Mouse (Mus musculus) hindbrain, embryonic 12.5 days (tissue): Measurements from ENCODE around the gene AC124108.1. TPM values are rescaled to one million over a fixed set of nuclear protein-coding genes. Genes with fewer than 3 reads are reported as not detected.
A peak's percentile ranks its signal among the peaks of the same experiment; 100 is the strongest.

Experiments
- ATAC-seq: fragments of 200-750 bp; cut with Nextera tagmentation; 2 replicates; pipeline ENCODE4 v1.8.0; 2017; ENCODE audit warnings: moderate TSS enrichment; ENCODE audit not compliant: low FRiP score
- H3K27ac ChIP-seq: fragments of 300-500 bp; sonication (generic); 2 replicates; pipeline ENCODE4 v1.5.1; 2016; ENCODE audit warnings: mild to moderate bottlenecking
- H3K27me3 ChIP-seq: fragments of 300-500 bp; sonication (generic); 2 replicates; pipeline ENCODE4 v1.6.1; 2016; ENCODE audit warnings: mild to moderate bottlenecking
- H3K36me3 ChIP-seq: fragments of 300-500 bp; sonication (generic); 2 replicates; pipeline ENCODE4 v1.6.1; 2016; ENCODE audit warnings: mild to moderate bottlenecking
- H3K4me1 ChIP-seq: fragments of 300-500 bp; sonication (generic); 2 replicates; pipeline ENCODE4 v1.6.1; 2016
- H3K4me2 ChIP-seq: fragments of 300-500 bp; sonication (generic); replicated peaks from 2 replicates; pipeline ENCODE4 v1.6.1; 2016; ENCODE audit warnings: mild to moderate bottlenecking
- H3K4me3 ChIP-seq: fragments of 300-500 bp; sonication (generic); 2 replicates; pipeline ENCODE4 v1.5.1; 2016; ENCODE audit warnings: mild to moderate bottlenecking
- H3K9ac ChIP-seq: fragments of 300-500 bp; sonication (generic); 2 replicates; pipeline ENCODE4 v1.6.1; 2016; ENCODE audit warnings: mild to moderate bottlenecking, moderate library complexity
- H3K9me3 ChIP-seq: fragments of 300-500 bp; sonication (generic); replicated peaks from 2 replicates; pipeline ENCODE4 v1.6.1; 2016; ENCODE audit warnings: mild to moderate bottlenecking
- WGBS: fragments of 180-500 bp; shearing (Covaris S2); methylation state at CpG from one replicate; pipeline ENCODE4 v1.1.7; 2016; 5-methylcytosine and 5-hydroxymethylcytosine counted together
- microRNA counts: library from miRNA; unstranded; fragments of <30 nt; microRNA quantifications from one replicate; lab custom pipeline; 2017
- microRNA-seq: library from miRNA; unstranded; fragments of <30 nt; microRNA quantifications from one replicate; pipeline ENCODE4, GENCODE M21; 2017
- polyA plus RNA-seq: library from polyadenylated mRNA; unstranded; fragments of >200 nt; fragmentation: Nextera tagmentation; extraction: Ambion mirVana; gene quantifications from 2 replicates; pipeline ENCODE4 v1.2.1, GENCODE M21; 2016

AC124108.1 gene
- polyA plus RNA-seq, 1 experiment from 2014 or later = 4.1 TPM

DNA sequence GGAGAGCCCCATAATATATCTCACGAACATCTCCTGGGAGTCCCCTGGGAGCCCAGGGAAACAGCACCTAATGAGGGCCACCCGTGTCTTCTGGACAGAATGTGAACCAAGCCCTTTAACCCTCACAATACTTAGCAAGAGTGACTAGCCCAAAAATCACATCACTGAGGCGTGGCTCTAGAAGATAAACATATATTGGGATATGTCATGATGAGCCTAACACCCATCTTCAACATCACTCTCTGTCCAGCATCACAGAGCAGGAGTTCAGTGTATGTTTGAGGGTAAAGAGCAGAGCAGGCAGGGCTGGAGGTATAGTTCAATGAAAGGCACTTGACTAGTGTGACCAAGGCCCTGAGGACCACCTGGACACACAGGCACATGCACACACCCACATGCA is 38.4 kb downstream of the AC124108.1 start, which contains the start of gene Gm10188:
Gm10188 (minus strand) TSS at position 101 of the 400 bp plus-strand sequence.
- no peak within 1 kb of the TSS for H3K9ac ChIP-seq
- 0 out of 2 replicates have a peak, but pooled peaks cover 6% of the 10 kb centered on the region for H3K4me1 ChIP-seq
- no peak within 1 kb of the TSS for H3K4me3 ChIP-seq
- no peaks in the 10 kb centered on the region for H3K36me3 ChIP-seq
- ATAC-seq = no peak
- no peak within 1 kb of the TSS for H3K27ac ChIP-seq
- 87% methylated on average over 3 of the region's 3 CpGs for WGBS
- H3K9me3 ChIP-seq = no peaks in the 10 kb centered on the region
- peaks cover 10% of the 10 kb centered on the region; the same call in 1 of the 2 replicates for H3K27me3 ChIP-seq
- no peak within 1 kb of the TSS for H3K4me2 ChIP-seq

DNA sequence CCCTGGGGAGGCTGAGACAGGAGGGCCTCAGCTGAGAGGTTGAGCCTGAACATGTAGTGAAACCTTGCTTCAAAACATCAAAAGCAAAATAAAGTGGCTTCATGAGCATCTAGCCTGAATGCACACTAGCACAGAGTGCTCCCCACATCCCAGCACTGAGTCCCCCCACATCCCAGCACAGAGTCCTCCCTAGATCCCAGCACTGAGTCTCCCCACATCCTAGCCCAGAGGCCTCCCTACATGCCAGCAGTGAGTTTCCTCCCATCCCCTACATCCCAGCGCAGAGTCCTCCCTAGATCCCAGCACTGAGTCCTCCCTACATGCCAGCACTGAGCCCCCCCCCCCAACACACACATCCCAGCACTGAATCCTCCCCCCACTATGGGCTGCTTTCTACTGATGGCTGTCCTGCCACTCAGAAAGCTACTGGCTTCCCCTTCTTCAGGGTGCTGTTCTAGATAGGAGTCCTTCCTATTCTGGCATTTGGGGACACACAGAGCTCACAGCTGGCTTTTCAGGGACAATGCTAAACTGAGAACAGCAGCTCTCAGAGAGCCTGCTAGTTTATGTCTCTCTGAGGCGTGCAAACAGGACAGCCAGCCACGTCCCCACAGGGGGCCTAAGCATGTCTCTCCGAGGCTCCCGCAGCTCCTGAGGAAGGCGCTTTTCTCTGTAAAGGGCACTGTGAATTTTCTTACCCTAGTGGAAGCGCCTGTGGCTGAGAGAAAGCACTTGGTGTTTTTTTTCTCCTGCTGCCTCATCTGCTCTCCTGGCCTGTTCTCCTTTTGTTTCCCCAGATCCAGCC is 40.4 kb downstream of the AC124108.1 start:
- H3K36me3 ChIP-seq = no peaks in the 10 kb centered on the region
- ATAC-seq = no peak; the same call in 1 of the 2 replicates
- H3K4me1 ChIP-seq = 0 out of 2 replicates have a peak, but pooled peaks cover 6% of the 10 kb centered on the region
- H3K9me3 ChIP-seq = no peaks in the 10 kb centered on the region
- H3K27ac ChIP-seq = peak overlapping the region; percentile 1; the same call in 1 of the 2 replicates
- no peak overlapping the region for H3K4me3 ChIP-seq
- WGBS = 30% methylated on average over 7 of the region's 7 CpGs
- H3K9ac ChIP-seq = 0 out of 2 replicates have a peak overlapping the region, but pooled peaks have one; percentile 27
- no peak overlapping the region for H3K4me2 ChIP-seq
- H3K27me3 ChIP-seq = peaks cover 15% of the 10 kb centered on the region; the same call in 1 of the 2 replicates

DNA sequence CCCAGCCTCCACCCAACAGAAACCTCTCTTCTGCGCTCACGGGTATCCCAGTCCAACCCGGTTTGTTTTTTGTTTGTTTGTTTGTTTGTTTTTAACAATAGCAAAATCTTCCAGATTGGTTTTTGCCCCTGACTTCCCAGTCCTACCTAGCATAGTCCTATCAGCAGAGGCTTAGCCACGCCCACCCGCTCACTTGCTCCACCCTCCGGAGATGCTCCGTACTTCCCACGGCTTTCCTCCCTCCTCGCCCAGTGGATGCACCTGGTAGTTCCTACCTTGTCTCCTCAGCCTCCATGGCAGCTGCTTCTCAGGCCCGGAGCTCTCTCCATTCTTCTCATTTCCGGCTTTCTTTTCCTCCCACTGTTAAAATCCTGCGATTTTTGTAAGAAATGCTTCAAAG is 42.3 kb downstream of the AC124108.1 start:
- Histone ChIP-seq H3K9me3 (no peaks in the 10 kb centered on the region), H3K9ac (no peak overlapping the region), H3K4me2 (no peak overlapping the region), H3K4me3 (no peak overlapping the region), H3K27ac (no peak overlapping the region), H3K4me1 (0 out of 2 replicates have a peak, but pooled peaks cover 6% of the 10 kb centered on the region), H3K36me3 (no peaks in the 10 kb centered on the region), H3K27me3 (peaks cover 16% of the 10 kb centered on the region; the same call in 1 of the 2 replicates)
- 21% methylated on average over 12 of the region's 12 CpGs for WGBS
- ATAC-seq = no peak

DNA sequence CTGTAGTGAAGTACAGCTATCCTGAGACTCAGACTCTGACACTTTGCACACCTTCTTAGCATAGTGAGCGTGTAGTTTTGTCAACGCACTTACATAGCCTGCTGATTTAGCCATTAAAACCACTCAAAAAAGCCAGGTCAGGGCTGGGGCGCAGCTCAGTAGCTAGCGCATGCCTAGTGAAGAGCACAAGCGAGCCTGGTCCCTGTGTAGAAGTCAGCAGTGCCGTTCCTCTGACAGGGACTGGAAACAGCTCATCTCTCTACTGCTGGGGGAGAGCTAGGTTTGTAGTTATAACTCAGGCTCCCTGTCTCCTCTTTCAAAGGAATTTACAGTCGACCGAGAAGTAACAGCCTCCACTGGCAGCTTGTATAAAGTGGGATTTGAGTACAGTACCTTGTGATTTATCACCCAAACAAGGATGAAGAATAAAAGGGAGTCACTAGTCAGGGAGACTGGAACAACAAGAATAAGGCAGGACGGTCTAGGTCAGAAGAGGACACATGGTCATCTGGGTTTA is 43.6 kb downstream of the AC124108.1 start:
- Histone ChIP-seq H3K4me3 (no peak overlapping the region), H3K27me3 (peaks cover 16% of the 10 kb centered on the region; the same call in 1 of the 2 replicates), H3K9me3 (no peaks in the 10 kb centered on the region), H3K4me1 (0 out of 2 replicates have a peak, but pooled peaks cover 6% of the 10 kb centered on the region), H3K4me2 (no peak overlapping the region), H3K27ac (no peak overlapping the region), H3K36me3 (no peaks in the 10 kb centered on the region), H3K9ac (no peak overlapping the region)
- no peak for ATAC-seq
- WGBS = 75% methylated on average over 9 of the region's 9 CpGs

DNA sequence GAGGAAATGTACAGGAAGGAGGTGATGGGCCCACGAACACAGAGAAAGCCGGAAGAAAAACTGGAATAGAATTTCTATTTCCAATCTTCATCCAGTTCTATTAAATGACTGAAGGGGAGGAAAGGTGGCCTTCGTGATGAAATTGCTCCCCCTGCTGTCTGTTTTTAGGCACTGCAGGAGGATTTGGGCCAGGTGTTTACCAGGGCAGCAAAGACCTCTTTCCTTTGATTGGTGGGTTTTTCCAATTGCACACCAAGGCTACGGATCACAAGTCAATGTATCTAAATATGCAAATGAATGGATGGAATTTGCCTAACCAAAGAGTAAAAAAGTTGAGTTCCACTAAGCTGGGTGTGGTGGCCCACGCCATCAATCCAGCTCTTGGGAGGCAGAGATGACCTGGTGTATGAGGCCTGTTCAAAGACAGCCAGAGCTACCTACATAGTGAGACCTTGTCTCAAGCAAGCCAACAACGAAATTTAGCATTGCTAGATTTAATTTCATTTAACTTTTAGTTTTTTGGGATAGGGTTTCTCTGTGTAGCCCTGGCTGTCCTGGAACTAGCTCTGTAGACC is 46.4 kb downstream of the AC124108.1 start:
- Histone ChIP-seq H3K27ac (no peak overlapping the region), H3K9ac (no peak overlapping the region), H3K4me3 (no peak overlapping the region), H3K27me3 (0 out of 2 replicates have a peak, but pooled peaks cover 10% of the 10 kb centered on the region), H3K9me3 (no peaks in the 10 kb centered on the region), H3K4me2 (no peak overlapping the region), H3K36me3 (no peaks in the 10 kb centered on the region; the same call in 1 of the 2 replicates), H3K4me1 (no peaks in the 10 kb centered on the region)
- ATAC-seq = no peak
- 21% methylated on average over 6 of the region's 6 CpGs for WGBS

DNA sequence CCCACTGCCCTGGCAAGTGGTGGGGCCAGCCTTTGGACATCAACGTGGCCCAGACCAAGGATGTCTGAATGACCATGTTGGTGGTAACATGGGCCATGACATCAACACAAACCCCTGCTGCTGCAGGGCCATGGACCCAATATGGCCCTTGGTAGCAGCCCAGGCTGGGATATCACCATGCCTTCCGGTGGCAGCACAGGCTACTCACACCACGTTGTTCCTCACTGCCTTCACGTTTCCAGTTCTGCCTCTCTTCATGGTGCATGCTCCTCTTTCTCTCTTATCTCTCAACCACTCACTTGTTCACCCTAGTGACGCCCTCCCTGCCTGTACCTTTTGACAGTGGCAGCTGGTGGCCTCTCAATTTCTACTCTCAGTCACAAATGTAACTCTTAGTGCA is 53.8 kb downstream of the AC124108.1 start:
- WGBS = 73% methylated on average over 5 of the region's 5 CpGs
- ATAC-seq = no peak

DNA sequence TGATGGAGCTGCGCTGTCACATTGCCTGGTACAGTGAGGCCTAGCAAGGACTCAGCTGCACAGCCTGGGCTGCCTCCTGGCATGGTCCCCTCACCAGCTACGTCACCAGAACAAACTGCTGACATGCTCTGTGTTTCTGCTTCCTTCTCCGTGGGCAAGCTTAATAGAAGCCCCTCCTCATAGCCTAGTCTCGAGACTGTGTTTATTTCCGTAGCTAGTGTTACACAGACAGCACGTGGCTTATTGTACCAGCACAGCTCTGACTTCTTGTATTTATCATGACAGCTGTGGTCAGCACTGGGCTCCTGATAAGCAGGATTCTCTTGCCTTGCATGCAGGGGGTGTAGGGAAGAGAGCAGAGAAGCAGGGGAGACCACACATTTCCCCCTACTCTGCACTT is 54.9 kb downstream of the AC124108.1 start:
- 72% methylated on average over 6 of the region's 6 CpGs for WGBS

More for the DNA sequence above, 53.8 kb downstream of the AC124108.1 start:
- Histone ChIP-seq H3K4me3 (no peak overlapping the region), H3K27me3 (no peaks in the 10 kb centered on the region), H3K4me2 (no peak overlapping the region), H3K36me3 (no peaks in the 10 kb centered on the region; the same call in 1 of the 2 replicates), H3K4me1 (no peaks in the 10 kb centered on the region), H3K9me3 (no peaks in the 10 kb centered on the region), H3K9ac (no peak overlapping the region), H3K27ac (no peak overlapping the region)

DNA sequence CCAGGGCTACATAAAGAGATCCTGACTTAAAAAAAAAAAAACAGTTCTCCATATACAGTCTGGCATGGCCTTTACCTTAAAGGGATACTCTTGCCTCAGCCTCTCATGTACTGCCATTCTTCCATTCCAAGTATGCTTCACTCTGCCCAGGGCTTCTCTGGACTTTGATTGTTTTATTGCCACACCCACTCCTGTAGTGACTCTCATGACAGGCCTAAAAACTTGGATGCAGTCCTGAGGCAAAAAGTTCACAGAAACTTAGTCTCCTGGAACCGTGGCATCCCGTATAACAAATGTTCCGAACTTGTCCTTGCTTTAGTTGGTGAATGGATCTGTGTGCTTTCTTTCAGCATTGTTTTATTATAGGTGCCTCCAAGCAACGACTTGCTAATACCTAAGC is 55.4 kb downstream of the AC124108.1 start:
- Histone ChIP-seq H3K4me1 (no peaks in the 10 kb centered on the region), H3K9me3 (no peaks in the 10 kb centered on the region), H3K9ac (no peak overlapping the region), H3K36me3 (no peaks in the 10 kb centered on the region; the same call in 1 of the 2 replicates), H3K27me3 (no peaks in the 10 kb centered on the region), H3K27ac (no peak overlapping the region), H3K4me3 (no peak overlapping the region), H3K4me2 (no peak overlapping the region)
- WGBS = 94% methylated on average over 4 of the region's 4 CpGs
- ATAC-seq = no peak

More for the DNA sequence above, 54.9 kb downstream of the AC124108.1 start:
- H3K9me3 ChIP-seq = no peaks in the 10 kb centered on the region
- H3K27ac ChIP-seq = no peak overlapping the region; the same call in 1 of the 2 replicates
- H3K4me1 ChIP-seq = no peaks in the 10 kb centered on the region
- no peaks in the 10 kb centered on the region; the same call in 1 of the 2 replicates for H3K36me3 ChIP-seq
- ATAC-seq = no peak
- H3K4me2 ChIP-seq = no peak overlapping the region
- H3K27me3 ChIP-seq = no peaks in the 10 kb centered on the region
- H3K4me3 ChIP-seq = no peak overlapping the region
- H3K9ac ChIP-seq = no peak overlapping the region

DNA sequence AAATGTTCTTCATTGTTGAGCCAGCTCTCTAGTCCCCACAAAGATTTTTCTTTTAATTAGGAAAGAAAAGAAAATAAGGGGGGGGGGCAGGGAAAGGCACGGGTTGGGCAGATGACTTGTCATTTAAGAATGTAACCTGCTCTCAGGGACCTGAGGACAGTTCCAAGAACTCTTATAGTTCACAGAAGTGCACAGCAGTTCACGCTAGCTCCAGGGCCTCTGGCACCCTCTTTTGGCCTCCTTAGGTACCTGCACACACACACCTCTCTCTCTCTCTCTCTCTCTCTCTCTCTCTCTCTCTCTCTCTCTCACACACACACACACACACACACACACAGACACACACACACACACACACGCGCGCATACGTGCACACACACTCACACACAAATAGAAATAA is 63.2 kb downstream of the AC124108.1 start:
- 87% methylated on average over 6 of the region's 6 CpGs for WGBS
- no peak for ATAC-seq

More for the DNA sequence above, 63.2 kb downstream of the AC124108.1 start:
- Histone ChIP-seq H3K4me1 (no peaks in the 10 kb centered on the region), H3K4me3 (no peak overlapping the region), H3K27ac (no peak overlapping the region), H3K9ac (no peak overlapping the region), H3K9me3 (no peaks in the 10 kb centered on the region), H3K4me2 (no peak overlapping the region), H3K27me3 (no peaks in the 10 kb centered on the region), H3K36me3 (no peaks in the 10 kb centered on the region)

MicroRNA genes within 50 kb of the gene (microRNA counts, 519-probe panel; counts per million panel counts)
- 4,827 counts per million, percentile 89 among the panel's probes with 10 or more counts for microRNA mmu-miR-135b (lab: Ali Mortazavi, UCI)

Small RNAs within 50 kb of the gene (microRNA-seq; reads per million reads assigned to microRNA genes)
- 5,247 reads per million, percentile 89 among the genes with 10 or more reads in this experiment for gene Mir135b

Other genes starting within 250 kb of the AC124108.1 start
- 5.6 and 6.4 TPM in 2 replicates for gene Slc45a3, start 228.5 kb upstream of the AC124108.1 start, polyA plus RNA-seq
- gene Elk4, start 183.8 kb upstream of the AC124108.1 start, polyA plus RNA-seq = 18.5 and 21.7 TPM in 2 replicates
- gene Mfsd4a, start 123.4 kb upstream of the AC124108.1 start, polyA plus RNA-seq = 15.4 and 16.2 TPM in 2 replicates
- gene Cdk18, start 51.8 kb upstream of the AC124108.1 start, polyA plus RNA-seq = 0.99 and 1.4 TPM in 2 replicates
- gene Lemd1, start within 50 bp of the AC124108.1 start, polyA plus RNA-seq = 10.8 and 12.7 TPM in 2 replicates
- gene Gm10188, start 38.3 kb downstream of the AC124108.1 start, polyA plus RNA-seq = 0.49 TPM in 1 of 2 replicates, not detected in the other
- gene Klhdc8a, start 107.2 kb downstream of the AC124108.1 start, polyA plus RNA-seq = 5.1 and 5.3 TPM in 2 replicates
- gene Nuak2, start 124.7 kb downstream of the AC124108.1 start, polyA plus RNA-seq = 29.7 and 30.0 TPM in 2 replicates
- gene Tmcc2, start 199.8 kb downstream of the AC124108.1 start, polyA plus RNA-seq = 36.3 and 37.8 TPM in 2 replicates
- 14.3 and 14.6 TPM in 2 replicates for gene Dstyk, start 226.1 kb downstream of the AC124108.1 start, polyA plus RNA-seq